Mouse (Mus musculus) liver, postnatal 0 days (tissue): ENCODE results near the gene Tmem130. TPM values are rescaled to one million over a fixed set of nuclear protein-coding genes. Genes with fewer than 3 reads are reported as not detected.

Experiments used
- ATAC-seq: fragments of 200-750 bp; cut with Nextera tagmentation; 2 replicates; pipeline ENCODE4 v1.8.0; 2017; ENCODE audit warnings: mild to moderate bottlenecking, moderate library complexity
- DNase-seq: peaks from one replicate; pipeline ENCODE4 v3.0.0-alpha.2; 2016
- H3K27ac ChIP-seq: fragments of 300-500 bp; sonication (generic); 2 replicates; pipeline ENCODE4 v1.5.1; 2014; ENCODE audit warnings: antibody characterized with exemption, moderate library complexity, mild to moderate bottlenecking, low read depth
- H3K27me3 ChIP-seq: fragments of 300-500 bp; sonication (generic); 2 replicates; pipeline ENCODE4 v1.6.1; 2014; ENCODE audit warnings: low read length, control low read depth, mixed read lengths; ENCODE audit not compliant: insufficient read depth
- H3K36me3 ChIP-seq: fragments of 300-500 bp; sonication (generic); replicated peaks from 2 replicates; pipeline ENCODE4 v1.6.1; 2014; ENCODE audit warnings: mild to moderate bottlenecking, control low read depth, low read length, moderate library complexity, mixed read lengths; ENCODE audit not compliant: insufficient read depth
- H3K4me1 ChIP-seq: fragments of 300-500 bp; sonication (generic); 2 replicates; pipeline ENCODE4 v1.6.1; 2014; ENCODE audit warnings: antibody characterized with exemption, mild to moderate bottlenecking, control low read depth; ENCODE audit not compliant: insufficient read depth
- H3K4me2 ChIP-seq: fragments of 300-500 bp; sonication (generic); 2 replicates; pipeline ENCODE4 v1.6.1; 2014; ENCODE audit warnings: low read depth, mild to moderate bottlenecking, low read length, moderate library complexity, mixed read lengths
- H3K4me3 ChIP-seq: fragments of 300-500 bp; sonication (generic); 2 replicates; pipeline ENCODE4 v1.5.1; 2014; ENCODE audit warnings: low read depth, low read length
- H3K9ac ChIP-seq: fragments of 300-500 bp; sonication (generic); replicated peaks from 2 replicates; pipeline ENCODE4 v1.6.1; 2014; ENCODE audit warnings: mild to moderate bottlenecking, moderate library complexity
- H3K9me3 ChIP-seq: fragments of 300-500 bp; sonication (generic); 2 replicates; pipeline ENCODE4 v1.6.1; 2016; ENCODE audit warnings: mild to moderate bottlenecking, control low read depth, low read length, mixed read lengths
- CTCF ChIP-seq: sonication (generic); IDR thresholded peaks from 2 replicates; pipeline ENCODE4 v1.5.1; 2016; ENCODE audit warnings: antibody characterized with exemption, low read depth
- EP300 ChIP-seq: IDR thresholded peaks from 2 replicates; pipeline ENCODE4 v1.6.1; 2016; ENCODE audit warnings: antibody characterized with exemption, low read depth, mild to moderate bottlenecking
- WGBS: fragments of 180-500 bp; shearing (Covaris S2); extraction: QIAGEN DNeasy Blood & Tissue Kit; methylation state at CpG from one replicate; pipeline ENCODE4 v1.1.7; 2014; ENCODE audit not compliant: insufficient replicate concordance; 5-methylcytosine and 5-hydroxymethylcytosine counted together
- polyA plus RNA-seq: library from polyadenylated mRNA; unstranded; fragments of >200 nt; fragmentation: Nextera tagmentation; extraction: Ambion mirVana; gene quantifications from 2 replicates; pipeline ENCODE4 v1.2.1, GENCODE M21; 2015

The Tmem130 gene
- polyA plus RNA-seq, 1 experiment from 2014 or later = 0.12 TPM

GRCm38 (mm10) chr5:144703464-144704368 lies 57.9 kb downstream of the Tmem130 start:
- no peak overlapping the region for H3K4me3 ChIP-seq
- DNase-seq (no peak), ATAC-seq (no peak)
- H3K4me2 ChIP-seq = no peak overlapping the region
- WGBS = 79% methylated on average over 20 of the region's 20 CpGs
- TF ChIP-seq EP300 = no peak
- no peak for TF ChIP-seq CTCF
- no peaks in the 10 kb centered on the region for H3K9me3 ChIP-seq
- H3K9ac ChIP-seq = no peak overlapping the region
- H3K36me3 ChIP-seq = no peaks in the 10 kb centered on the region
- no peaks in the 10 kb centered on the region for H3K27me3 ChIP-seq
- H3K4me1 ChIP-seq = no peaks in the 10 kb centered on the region
- H3K27ac ChIP-seq = no peak overlapping the region

GRCm38 (mm10) chr5:144695289-144696060 lies 66.1 kb downstream of the Tmem130 start:
- no peak overlapping the region for H3K27ac ChIP-seq
- 66% methylated on average over 8 of the region's 8 CpGs for WGBS
- no peak for ATAC-seq

GRCm38 (mm10) chr5:144694161-144694560 lies 67.5 kb downstream of the Tmem130 start:
- Histone ChIP-seq H3K27me3 (no peaks in the 10 kb centered on the region), H3K36me3 (no peaks in the 10 kb centered on the region), H3K27ac (no peak overlapping the region), H3K9ac (no peak overlapping the region), H3K4me2 (no peak overlapping the region), H3K4me3 (no peak overlapping the region), H3K9me3 (no peaks in the 10 kb centered on the region), H3K4me1 (no peaks in the 10 kb centered on the region)
- WGBS = 65% methylated on average over 4 of the region's 4 CpGs
- no peak for ATAC-seq
- DNase-seq = peak; percentile 16
- TF ChIP-seq EP300 (no peak), CTCF (no peak)

More at GRCm38 (mm10) chr5:144695289-144696060, 66.1 kb downstream of the Tmem130 start:
- H3K9ac ChIP-seq = no peak overlapping the region
- DNase-seq = no peak
- no peak for TF ChIP-seq EP300
- no peak for TF ChIP-seq CTCF
- H3K4me2 ChIP-seq = no peak overlapping the region
- H3K9me3 ChIP-seq = no peaks in the 10 kb centered on the region
- no peak overlapping the region for H3K4me3 ChIP-seq
- no peaks in the 10 kb centered on the region for H3K4me1 ChIP-seq
- H3K27me3 ChIP-seq = no peaks in the 10 kb centered on the region
- no peaks in the 10 kb centered on the region for H3K36me3 ChIP-seq

- H3K4me1 ChIP-seq = no peaks in the 10 kb centered on the region
- H3K9ac ChIP-seq = no peak overlapping the region
- H3K4me3 ChIP-seq = no peak overlapping the region
- H3K27me3 ChIP-seq = no peaks in the 10 kb centered on the region
- ATAC-seq (no peak), DNase-seq (no peak)
- H3K27ac ChIP-seq = no peak overlapping the region
- no peak overlapping the region for H3K4me2 ChIP-seq
- 67% methylated on average over 4 of the region's 4 CpGs for WGBS
- no peaks in the 10 kb centered on the region for H3K9me3 ChIP-seq
- H3K36me3 ChIP-seq = no peaks in the 10 kb centered on the region
- TF ChIP-seq EP300 = no peak
- TF ChIP-seq CTCF = no peak
Measured at GRCm38 (mm10) chr5:144691421-144691820, 70.2 kb downstream of the Tmem130 start.

DNA sequence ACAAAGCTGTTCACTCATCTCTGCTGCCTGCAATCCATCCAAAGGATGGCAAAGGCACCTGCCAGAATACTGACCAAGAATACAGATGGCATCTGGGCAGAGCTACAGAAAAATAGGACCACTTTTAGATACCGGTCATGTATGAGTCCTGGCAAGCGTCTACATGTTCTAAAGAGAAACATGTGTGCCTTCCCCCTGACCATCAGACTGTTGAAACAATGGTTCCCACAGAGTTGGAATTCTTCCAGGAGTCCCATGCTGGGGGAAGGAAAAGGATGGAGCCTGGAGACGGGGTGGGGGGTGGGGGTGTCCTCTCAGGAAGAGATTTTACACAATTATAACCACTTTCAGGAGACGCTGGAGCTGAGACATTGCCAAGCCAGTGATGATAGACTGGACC lies 73.2 kb downstream of the Tmem130 start:
- Histone ChIP-seq H3K9ac (no peak overlapping the region), H3K4me3 (no peak overlapping the region), H3K27me3 (no peaks in the 10 kb centered on the region), H3K4me1 (no peaks in the 10 kb centered on the region), H3K36me3 (no peaks in the 10 kb centered on the region), H3K27ac (no peak overlapping the region), H3K9me3 (no peaks in the 10 kb centered on the region), H3K4me2 (no peak overlapping the region)
- ATAC-seq (no peak), DNase-seq (no peak)
- TF ChIP-seq CTCF (no peak), EP300 (no peak)
- WGBS = 63% methylated on average over 4 of the region's 4 CpGs

Other genes with a start within 250 kb of the Tmem130 start
- not detected in 2 replicates for gene Nptx2, start 215.9 kb downstream of the Tmem130 start, polyA plus RNA-seq
- gene Trrap, start 5.9 kb upstream of the Tmem130 start, polyA plus RNA-seq = 11.7 and 12.3 TPM in 2 replicates
- gene Smurf1, start 204.0 kb upstream of the Tmem130 start, polyA plus RNA-seq = 2.1 and 2.2 TPM in 2 replicates